Mouse (Mus musculus): Measurements from ENCODE around the gene Zfp518a.

The Zfp518a gene

GRCm38 (mm10) chr19:40894519-40895392 is at the start of gene Zfp518a:
Gene Zfp518a, plus strand, starts transcription at chr19:40894705.
- DNase-seq (ENCODE audit: low spot score in 2 of 2): peak; percentile 82 to 87

- no peak for DNase-seq (ENCODE audit: low spot score in 2 of 2)
Measured at GRCm38 (mm10) chr19:40844731-40845130, 49.8 kb upstream of the Zfp518a start.

GRCm38 (mm10) chr19:40849391-40849790 is 45.1 kb upstream of the Zfp518a start:
- no peak for DNase-seq (ENCODE audit: low spot score in 2 of 2)

- DNase-seq (ENCODE audit: low spot score in 2 of 2): no peak
Measured at GRCm38 (mm10) chr19:40859555-40859954, 35.0 kb upstream of the Zfp518a start.

GRCm38 (mm10) chr19:40868284-40868683 is 26.2 kb upstream of the Zfp518a start:
- DNase-seq (ENCODE audit: low spot score in 2 of 2): no peak

GRCm38 (mm10) chr19:40869425-40870105 is 24.9 kb upstream of the Zfp518a start:
- no peak for DNase-seq (ENCODE audit: low spot score in 2 of 2)

- peak; percentile 82 to 87 for DNase-seq (ENCODE audit: low spot score in 2 of 2)
Measured at GRCm38 (mm10) chr19:40872955-40873665, 21.4 kb upstream of the Zfp518a start.

GRCm38 (mm10) chr19:40881700-40882099 is 12.8 kb upstream of the Zfp518a start:
- no peak for DNase-seq (ENCODE audit: low spot score in 2 of 2)

GRCm38 (mm10) chr19:40888887-40889286 is 5.6 kb upstream of the Zfp518a start:
- DNase-seq (ENCODE audit: low spot score in 2 of 2): no peak

- DNase-seq (ENCODE audit: low spot score in 2 of 2): no peak
Measured at GRCm38 (mm10) chr19:40894071-40894506, 416 bp upstream of the Zfp518a start.

GRCm38 (mm10) chr19:40895393-40895703 is 843 bp downstream of the Zfp518a start:
- DNase-seq (ENCODE audit: low spot score in 2 of 2): no peak

- no peak for DNase-seq (ENCODE audit: low spot score in 2 of 2)
Measured at GRCm38 (mm10) chr19:40931581-40932369, 37.3 kb downstream of the Zfp518a start.

GRCm38 (mm10) chr19:40935376-40935775 is 40.9 kb downstream of the Zfp518a start:
- DNase-seq (ENCODE audit: low spot score in 2 of 2): no peak

- DNase-seq (ENCODE audit: low spot score in 2 of 2): peak; percentile 55 to 57
Measured at GRCm38 (mm10) chr19:40936038-40936437, 41.5 kb downstream of the Zfp518a start.

- DNase-seq (ENCODE audit: low spot score in 2 of 2): no peak
Measured at GRCm38 (mm10) chr19:40943552-40943951, 49.0 kb downstream of the Zfp518a start.

- DNase-seq (ENCODE audit: low spot score in 2 of 2): no peak
Measured at GRCm38 (mm10) chr19:40946937-40947577, 52.6 kb downstream of the Zfp518a start.

- no peak for DNase-seq (ENCODE audit: low spot score in 2 of 2)
Measured at GRCm38 (mm10) chr19:40958981-40959380, 64.5 kb downstream of the Zfp518a start.

GRCm38 (mm10) chr19:40962988-40963387 is 68.5 kb downstream of the Zfp518a start:
- peak; percentile 64 to 87 for DNase-seq (ENCODE audit: low spot score in 2 of 2)

- no peak for DNase-seq (ENCODE audit: low spot score in 2 of 2)
Measured at GRCm38 (mm10) chr19:40964367-40964891, 69.9 kb downstream of the Zfp518a start.

GRCm38 (mm10) chr19:40964936-40965850 is 70.7 kb downstream of the Zfp518a start:
- no peak for DNase-seq (ENCODE audit: low spot score in 2 of 2)

All from thymus, postnatal 10 days (tissue).